Mouse (Mus musculus): ENCODE data around the gene Fitm1.
A peak's percentile ranks its signal among the peaks of the same experiment; 100 is the strongest.

DNA sequence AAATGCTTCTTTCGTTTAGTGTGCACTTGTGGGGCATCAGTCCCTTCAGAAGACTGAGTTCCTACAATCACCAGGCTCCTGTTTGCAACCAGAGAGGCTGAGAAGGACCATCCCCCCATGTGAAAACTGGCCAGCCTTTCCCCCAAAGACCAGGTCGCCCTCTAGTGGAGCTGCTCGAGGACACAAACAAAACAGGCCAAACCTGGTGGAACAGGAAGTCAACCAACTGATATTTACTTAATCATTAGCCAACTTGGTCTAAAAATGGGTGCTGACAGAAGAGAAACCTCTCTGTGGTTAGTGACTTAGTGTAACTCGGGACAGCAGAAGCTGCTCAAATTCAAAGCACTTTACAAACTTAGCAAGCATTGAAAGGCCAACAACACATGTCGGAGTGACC, 18.4 kb upstream of the Fitm1 start:
- TF ChIP-seq CTCF (IDR thresholded peaks at IDR 0.05; ENCODE audit: low read depth, low read length) (peak; percentile 94), POLR2A (IDR thresholded peaks at IDR 0.05; ENCODE audit: extremely low read depth, insufficient read depth, low read length) (no peak)
